Mouse (Mus musculus) megakaryocyte, embryonic 14.5 days (primary cell): ENCODE measurements around the gene Hspb7. TPM values are rescaled to one million over a fixed set of nuclear protein-coding genes. Genes with fewer than 3 reads are reported as not detected.
A peak's percentile ranks its signal among the peaks of the same experiment; 100 is the strongest.

Experiments
- H3K27me3 ChIP-seq: replicated peaks from 2 replicates; pipeline ENCODE3; 2012; ENCODE audit warnings: inconsistent platforms
- H3K36me3 ChIP-seq: replicated peaks from 2 replicates; pipeline ENCODE3; 2012; ENCODE audit warnings: low read length, inconsistent platforms, mixed read lengths
- H3K4me1 ChIP-seq: 2 replicates; pipeline ENCODE4 v1.6.1; 2012; ENCODE audit warnings: inconsistent platforms
- H3K4me3 ChIP-seq: replicated peaks from 2 replicates; pipeline ENCODE3; 2012; ENCODE audit warnings: moderate library complexity, mild to moderate bottlenecking, inconsistent platforms
- H3K9me3 ChIP-seq: 2 replicates; pipeline ENCODE4 v1.6.1; 2012; ENCODE audit warnings: inconsistent platforms
- FLI1 ChIP-seq: IDR thresholded peaks from 2 replicates; pipeline ENCODE4 v1.6.1; 2012; ENCODE audit warnings: low read length, inconsistent platforms, mixed read lengths
- GATA1 ChIP-seq: IDR thresholded peaks from 3 replicates; pipeline ENCODE4 v1.6.1; 2012; ENCODE audit warnings: mixed read lengths, low read length, inconsistent platforms, borderline replicate concordance
- polyA plus RNA-seq: library from polyadenylated mRNA; stranded (reverse); fragments of >175 nt; gene quantifications from 2 replicates; pipeline ENCODE4 v1.2.3, GENCODE M21; 2012; ENCODE audit warnings: low replicate concordance; ENCODE audit not compliant: insufficient read depth

Hspb7 gene
- polyA plus RNA-seq, 1 experiment: not detected

- Histone ChIP-seq H3K4me3 (peak overlapping the region; percentile 98), H3K9me3 (no peaks in the 10 kb centered on the region), H3K36me3 (peaks cover 25% of the 10 kb centered on the region), H3K27me3 (no peaks in the 10 kb centered on the region), H3K4me1 (peaks cover 38% of the 10 kb centered on the region)
- TF ChIP-seq GATA1: no peak
- no peak for TF ChIP-seq FLI1
Observed at GRCm38 (mm10) chr4:141443641-141444429, 23.3 kb downstream of the Hspb7 start.

GRCm38 (mm10) chr4:141444451-141445327 lies 24.1 kb downstream of the Hspb7 start, which contains the start of gene Zbtb17:
Zbtb17 (plus strand) TSS chr4:141444654.
- H3K4me1 ChIP-seq: peaks cover 46% of the 10 kb centered on the region
- TF ChIP-seq FLI1: 0 out of 2 replicates have a peak, but pooled peaks have one; percentile 23
- TF ChIP-seq GATA1: no peak
- peaks cover 33% of the 10 kb centered on the region for H3K36me3 ChIP-seq
- peak within 1 kb of the TSS; percentile 98 for H3K4me3 ChIP-seq
- H3K27me3 ChIP-seq: no peaks in the 10 kb centered on the region
- no peaks in the 10 kb centered on the region for H3K9me3 ChIP-seq

GRCm38 (mm10) chr4:141445328-141445720 lies 24.7 kb downstream of the Hspb7 start:
- no peaks in the 10 kb centered on the region for H3K27me3 ChIP-seq
- peak overlapping the region; percentile 98 for H3K4me3 ChIP-seq
- peaks cover 48% of the 10 kb centered on the region for H3K4me1 ChIP-seq
- no peaks in the 10 kb centered on the region for H3K9me3 ChIP-seq
- no peak for TF ChIP-seq FLI1
- TF ChIP-seq GATA1: no peak
- peaks cover 36% of the 10 kb centered on the region for H3K36me3 ChIP-seq

GRCm38 (mm10) chr4:141446211-141446610 lies 25.6 kb downstream of the Hspb7 start:
- peaks cover 40% of the 10 kb centered on the region for H3K36me3 ChIP-seq
- no peaks in the 10 kb centered on the region for H3K9me3 ChIP-seq
- peak overlapping the region; percentile 56 for H3K4me3 ChIP-seq
- no peak for TF ChIP-seq FLI1
- TF ChIP-seq GATA1: no peak
- H3K27me3 ChIP-seq: no peaks in the 10 kb centered on the region
- peaks cover 56% of the 10 kb centered on the region for H3K4me1 ChIP-seq

- Histone ChIP-seq H3K4me1 (peaks cover 81% of the 10 kb centered on the region), H3K27me3 (no peaks in the 10 kb centered on the region), H3K36me3 (peaks cover 68% of the 10 kb centered on the region), H3K4me3 (no peak overlapping the region), H3K9me3 (no peaks in the 10 kb centered on the region)
- no peak for TF ChIP-seq FLI1
- TF ChIP-seq GATA1: no peak
Observed at GRCm38 (mm10) chr4:141451251-141451650, 30.7 kb downstream of the Hspb7 start.

GRCm38 (mm10) chr4:141451916-141452450 lies 31.4 kb downstream of the Hspb7 start:
- no peak for TF ChIP-seq FLI1
- TF ChIP-seq GATA1: no peak
- Histone ChIP-seq H3K9me3 (no peaks in the 10 kb centered on the region), H3K36me3 (peaks cover 65% of the 10 kb centered on the region), H3K4me3 (no peak overlapping the region), H3K4me1 (peaks cover 79% of the 10 kb centered on the region), H3K27me3 (no peaks in the 10 kb centered on the region)

- TF ChIP-seq GATA1 (no peak), FLI1 (no peak)
- peaks cover 56% of the 10 kb centered on the region for H3K36me3 ChIP-seq
- H3K4me3 ChIP-seq: peak overlapping the region; percentile 87
- no peaks in the 10 kb centered on the region for H3K9me3 ChIP-seq
- peaks cover 78% of the 10 kb centered on the region for H3K4me1 ChIP-seq
- H3K27me3 ChIP-seq: no peaks in the 10 kb centered on the region
Observed at GRCm38 (mm10) chr4:141454581-141455350, 34.2 kb downstream of the Hspb7 start.

- TF ChIP-seq FLI1 (no peak), GATA1 (no peak)
- Histone ChIP-seq H3K4me3 (peak overlapping the region; percentile 81), H3K4me1 (peaks cover 83% of the 10 kb centered on the region), H3K9me3 (no peaks in the 10 kb centered on the region), H3K27me3 (no peaks in the 10 kb centered on the region), H3K36me3 (peaks cover 60% of the 10 kb centered on the region)
Observed at GRCm38 (mm10) chr4:141455526-141455925, 34.9 kb downstream of the Hspb7 start.
